Mouse (Mus musculus) spleen, postnatal 14 days (tissue): ENCODE measurements around the gene Cplx1.

Experiments
- DNase-seq, 2 experiments: peaks; one replicate each; pipeline ENCODE4 v3.0.0; 2021 to 2022; ENCODE audit warnings: low spot score in 2 of 2

Gene Cplx1

GRCm38 (mm10) chr5:108549489-108550206 lies at the start of gene Cplx1:
Gene Cplx1, minus strand, starts transcription at chr5:108550024.
- DNase-seq = peak in 1 of 2 experiments; percentile 24

GRCm38 (mm10) chr5:108581361-108581891 lies 31.6 kb upstream of the Cplx1 start:
- DNase-seq = no peak

GRCm38 (mm10) chr5:108573054-108573453 lies 23.2 kb upstream of the Cplx1 start:
- DNase-seq = no peak

- DNase-seq = no peak
Measured at GRCm38 (mm10) chr5:108570991-108571390, 21.2 kb upstream of the Cplx1 start.

- no peak for DNase-seq
Measured at GRCm38 (mm10) chr5:108567104-108567503, 17.3 kb upstream of the Cplx1 start.

GRCm38 (mm10) chr5:108566523-108566922 lies 16.7 kb upstream of the Cplx1 start:
- no peak for DNase-seq

- no peak for DNase-seq
Measured at GRCm38 (mm10) chr5:108565381-108565780, 15.6 kb upstream of the Cplx1 start.

- no peak for DNase-seq
Measured at GRCm38 (mm10) chr5:108564346-108564745, 14.5 kb upstream of the Cplx1 start.

GRCm38 (mm10) chr5:108562483-108562882 lies 12.7 kb upstream of the Cplx1 start:
- DNase-seq = no peak

- DNase-seq = no peak
Measured at GRCm38 (mm10) chr5:108556986-108557385, 7.2 kb upstream of the Cplx1 start.

- no peak for DNase-seq
Measured at GRCm38 (mm10) chr5:108554041-108554440, 4.2 kb upstream of the Cplx1 start.

- DNase-seq = no peak
Measured at GRCm38 (mm10) chr5:108550207-108550594, 377 bp upstream of the Cplx1 start.

- no peak for DNase-seq
Measured at GRCm38 (mm10) chr5:108549137-108549488, 711 bp downstream of the Cplx1 start.

- DNase-seq = no peak
Measured at GRCm38 (mm10) chr5:108547636-108548035, 2.2 kb downstream of the Cplx1 start.

GRCm38 (mm10) chr5:108543516-108544291 lies 6.1 kb downstream of the Cplx1 start:
- no peak for DNase-seq

- DNase-seq = no peak
Measured at GRCm38 (mm10) chr5:108534188-108534587, 15.6 kb downstream of the Cplx1 start.

GRCm38 (mm10) chr5:108522597-108522996 lies 27.2 kb downstream of the Cplx1 start:
- DNase-seq = no peak

- DNase-seq = no peak
Measured at GRCm38 (mm10) chr5:108521896-108522295, 27.9 kb downstream of the Cplx1 start.

GRCm38 (mm10) chr5:108521016-108521415 lies 28.8 kb downstream of the Cplx1 start:
- no peak for DNase-seq

- DNase-seq = no peak
Measured at GRCm38 (mm10) chr5:108520153-108520552, 29.7 kb downstream of the Cplx1 start.

GRCm38 (mm10) chr5:108518951-108519350 lies 30.9 kb downstream of the Cplx1 start:
- no peak for DNase-seq

- DNase-seq = no peak
Measured at GRCm38 (mm10) chr5:108518106-108518885, 31.5 kb downstream of the Cplx1 start.
